Mouse (Mus musculus) urinary bladder, adult 2 months (tissue): ENCODE data around the gene Ebf1. TPM values are rescaled to one million over a fixed set of nuclear protein-coding genes. Genes with fewer than 3 reads are reported as not detected.

Source experiments
- DNase-seq: peaks from one replicate; pipeline ENCODE4 v3.0.0; 2022; ENCODE audit warnings: low spot score
- polyA plus RNA-seq: library from polyadenylated mRNA; depleted of rRNA; stranded (reverse); fragments of >200 nt; gene quantifications from 2 replicates; pipeline ENCODE4 v1.2.3, GENCODE M21; 2012

Gene Ebf1
- polyA plus RNA-seq, 1 experiment, result 9.6 TPM

DNA sequence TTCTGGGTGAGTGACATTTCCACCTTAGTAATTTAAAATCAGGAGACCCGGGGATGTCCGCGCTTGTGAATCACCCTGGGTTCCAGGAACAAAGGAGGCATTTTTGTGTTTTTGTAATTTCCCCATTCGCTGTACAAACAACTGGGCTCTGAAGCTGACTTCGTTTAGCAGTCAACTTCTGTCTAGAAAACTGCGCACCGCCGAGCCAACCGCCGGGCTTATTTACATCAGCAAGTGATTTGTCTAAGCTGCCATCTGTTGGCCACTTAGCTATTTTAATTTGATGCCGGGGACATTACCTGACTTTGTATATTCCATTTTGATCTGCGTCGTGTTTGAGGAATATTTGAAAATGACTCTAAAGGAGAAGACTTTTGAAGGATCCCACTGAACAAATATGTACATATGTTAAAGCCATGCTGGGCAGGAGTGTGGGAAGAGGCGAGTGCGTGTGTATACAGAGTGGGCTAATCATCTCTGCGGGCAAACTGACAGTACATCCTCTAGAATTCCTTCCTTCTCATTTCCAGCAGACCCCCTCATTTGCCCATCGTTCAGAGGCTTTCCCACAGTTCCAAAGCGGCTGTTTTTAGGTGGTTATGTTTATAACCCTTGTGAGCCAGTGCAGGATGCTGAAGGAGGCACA is 216.4 kb downstream of the Ebf1 start:
- no peak for DNase-seq

DNA sequence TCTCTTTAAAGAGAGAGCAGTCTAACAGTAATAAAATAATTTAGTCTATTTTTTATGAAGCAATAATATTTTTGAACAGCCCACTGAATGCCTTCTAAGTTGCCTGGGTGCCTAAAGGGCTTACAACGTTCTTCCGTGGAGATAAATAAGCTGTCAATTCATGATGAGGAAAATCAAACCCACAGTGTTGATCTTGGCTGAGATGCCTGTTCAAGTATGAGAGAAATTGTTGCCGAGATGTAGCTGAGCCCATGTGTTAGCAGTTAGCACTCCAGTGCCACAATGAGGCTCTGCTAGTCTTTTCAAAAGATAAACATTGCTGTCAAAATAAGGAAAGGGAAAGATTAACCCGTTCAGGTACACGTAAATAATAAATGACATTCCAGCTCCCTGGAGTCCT is 218.0 kb downstream of the Ebf1 start:
- no peak for DNase-seq

DNA sequence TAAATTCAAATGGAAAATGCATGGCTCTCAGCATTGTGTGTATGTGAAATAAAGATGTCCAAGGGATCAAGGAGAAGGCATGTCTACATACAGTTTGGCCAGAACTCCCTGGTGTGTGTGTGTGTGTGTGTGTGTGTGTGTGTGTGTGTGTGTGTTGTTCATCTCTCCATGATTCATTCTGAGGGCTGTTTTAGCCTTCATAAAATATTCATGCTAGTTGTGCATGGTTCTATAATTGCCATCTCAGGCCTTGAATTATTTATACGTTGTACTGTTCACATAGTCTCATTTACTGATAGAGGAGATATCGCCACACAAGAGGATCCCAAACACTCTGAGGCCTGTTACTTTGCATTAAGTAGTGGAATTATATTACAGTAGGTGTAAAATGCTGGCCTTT is 220.5 kb downstream of the Ebf1 start:
- DNase-seq, result no peak

- no peak for DNase-seq
Observed at GRCm38 (mm10) chr11:44841127-44842056, 224.3 kb downstream of the Ebf1 start.

DNA sequence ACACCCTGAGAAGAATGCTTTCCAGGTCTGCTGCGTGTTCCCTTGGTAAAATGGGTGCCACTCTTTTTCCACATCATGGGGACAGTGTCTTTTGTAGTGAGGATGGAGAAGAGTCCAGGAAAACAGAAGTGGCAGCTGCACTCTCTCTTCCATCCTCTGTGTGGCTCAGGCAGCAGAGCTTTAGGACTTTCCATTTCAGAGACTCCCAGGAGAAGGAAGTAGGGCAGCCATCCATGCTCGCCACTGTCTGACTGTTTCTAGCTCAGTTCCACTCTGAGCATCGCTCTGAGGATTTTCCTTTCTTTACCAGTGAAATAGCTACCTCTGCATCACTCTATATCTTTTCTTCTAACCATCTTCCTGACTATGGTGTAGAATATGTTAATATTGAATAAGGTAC is 234.8 kb downstream of the Ebf1 start:
- DNase-seq, result no peak

DNA sequence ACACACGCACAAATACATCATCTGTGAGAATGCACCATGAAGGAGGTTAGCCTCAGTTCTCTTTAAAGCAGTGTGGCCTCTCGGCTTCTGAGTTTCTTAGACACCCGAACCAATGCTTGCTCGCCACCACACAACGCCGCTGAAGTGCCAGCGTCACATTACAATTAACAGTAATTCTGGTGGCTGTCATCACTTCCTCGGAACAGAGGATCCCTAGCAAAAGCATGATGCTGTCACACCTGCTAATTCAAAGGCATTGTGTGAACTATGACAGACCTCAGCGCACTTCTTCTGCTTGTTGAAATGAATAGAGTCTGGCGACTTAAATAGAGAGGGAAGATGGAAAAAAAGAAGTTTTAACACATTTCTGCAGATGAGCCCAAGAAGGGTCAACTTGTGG is 235.8 kb downstream of the Ebf1 start:
- no peak for DNase-seq

- DNase-seq, result no peak
Observed at GRCm38 (mm10) chr11:44854496-44854895, 237.4 kb downstream of the Ebf1 start.

GRCm38 (mm10) chr11:44861108-44861507 is 244.0 kb downstream of the Ebf1 start:
- DNase-seq, result no peak

DNA sequence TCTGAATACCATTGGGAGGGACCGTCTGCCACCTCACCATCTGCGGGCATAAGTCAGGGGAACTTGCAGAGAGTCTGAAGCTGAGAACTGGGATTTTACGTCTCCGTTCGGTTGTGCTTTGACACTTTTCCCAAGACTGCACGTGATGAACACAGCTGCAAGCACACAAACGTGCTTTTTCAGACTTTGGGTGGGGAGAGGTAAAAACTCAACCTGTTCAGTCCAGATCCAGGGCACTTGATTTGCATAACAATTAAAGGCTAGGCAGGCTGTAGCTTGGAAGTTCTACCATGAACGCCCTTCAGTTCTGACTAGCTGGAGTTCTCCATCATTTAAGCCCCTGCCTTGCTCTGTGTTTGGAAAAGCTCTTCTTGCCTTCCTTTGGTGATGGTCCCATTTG is 246.8 kb downstream of the Ebf1 start:
- DNase-seq, result no peak

- no peak for DNase-seq
Observed at GRCm38 (mm10) chr11:44866476-44867149, 249.5 kb downstream of the Ebf1 start.

GRCm38 (mm10) chr11:44867433-44867832 is 250.3 kb downstream of the Ebf1 start:
- DNase-seq, result no peak

DNA sequence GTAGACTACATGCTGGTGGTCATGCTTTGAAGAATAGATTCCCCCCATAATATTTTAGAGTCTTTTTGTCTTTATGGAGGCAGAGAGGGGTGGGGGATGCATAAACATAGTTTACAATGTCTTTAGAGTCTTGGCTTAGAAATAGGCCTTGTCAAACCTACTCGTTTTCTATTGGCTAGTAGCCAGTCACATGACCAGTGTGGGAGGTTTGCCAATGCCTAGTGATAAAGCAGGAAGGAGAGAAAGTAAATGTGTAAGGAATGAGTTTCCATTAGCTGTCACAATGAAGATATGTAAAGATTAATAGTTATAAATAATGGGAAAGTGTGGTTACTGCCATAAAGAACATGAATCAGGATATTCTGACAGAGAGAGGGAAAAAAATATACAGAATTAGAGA is 256.8 kb downstream of the Ebf1 start:
- DNase-seq, result no peak

GRCm38 (mm10) chr11:44875171-44875570 is 258.1 kb downstream of the Ebf1 start:
- no peak for DNase-seq

DNA sequence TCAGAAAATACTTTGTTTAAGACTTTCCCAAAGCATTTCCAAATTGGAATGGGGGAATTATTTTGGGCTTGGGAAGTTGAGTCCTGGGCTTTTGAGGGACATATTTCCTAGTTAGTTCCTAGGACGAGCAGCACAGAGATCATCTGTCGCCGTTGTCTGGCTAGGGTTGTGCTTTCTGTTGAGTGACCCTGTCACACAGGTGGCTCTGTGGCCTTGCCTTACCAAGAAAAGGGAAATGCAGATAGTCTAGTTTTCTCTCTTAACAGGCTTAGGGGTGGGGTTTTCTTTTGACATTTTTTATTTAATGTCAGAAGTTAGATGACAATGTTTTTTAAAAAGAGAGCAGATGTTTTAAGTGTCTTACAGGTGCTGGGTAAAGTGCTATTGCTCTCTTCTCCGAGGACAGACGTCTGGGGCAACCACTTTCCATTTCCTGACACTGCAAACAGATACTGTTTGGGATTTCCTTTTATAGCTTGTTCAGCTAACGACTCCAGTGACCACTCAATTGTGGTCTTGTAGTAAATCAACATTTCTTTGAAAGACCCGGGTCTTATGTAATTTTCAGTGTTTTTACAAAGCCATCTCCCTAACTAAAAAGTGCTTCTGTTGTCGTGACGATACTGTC is 264.1 kb downstream of the Ebf1 start:
- no peak for DNase-seq

- no peak for DNase-seq
Observed at GRCm38 (mm10) chr11:44882476-44882970, 265.4 kb downstream of the Ebf1 start.

- no peak for DNase-seq
Observed at GRCm38 (mm10) chr11:44884337-44884736, 267.2 kb downstream of the Ebf1 start.

- DNase-seq, result no peak
Observed at GRCm38 (mm10) chr11:44886897-44887296, 269.8 kb downstream of the Ebf1 start.

- DNase-seq, result no peak
Observed at GRCm38 (mm10) chr11:44887691-44888090, 270.6 kb downstream of the Ebf1 start.

DNA sequence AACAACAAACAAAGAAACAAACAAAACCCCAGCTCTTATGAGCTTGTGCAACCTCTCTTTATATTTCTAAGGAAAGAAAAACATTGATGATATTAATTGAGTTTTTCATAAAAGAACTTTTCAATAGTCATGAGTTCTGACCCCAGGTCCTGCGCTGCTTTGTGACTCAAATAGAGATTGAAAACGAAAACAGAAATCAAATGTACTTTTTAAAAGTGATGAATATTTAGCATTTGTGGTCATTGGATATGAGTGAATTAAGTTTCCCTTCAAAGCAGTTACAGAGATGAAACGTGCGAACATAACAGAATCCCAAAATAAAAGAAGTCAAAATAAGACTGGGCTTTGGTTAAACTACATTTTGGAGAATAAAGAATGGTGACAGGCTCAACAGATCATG is 271.3 kb downstream of the Ebf1 start:
- no peak for DNase-seq

GRCm38 (mm10) chr11:44892814-44893521 is 275.9 kb downstream of the Ebf1 start:
- DNase-seq, result no peak

GRCm38 (mm10) chr11:44893986-44894385 is 276.9 kb downstream of the Ebf1 start:
- DNase-seq, result no peak
